Mouse (Mus musculus) ovary, adult 10 weeks (tissue): Measurements from ENCODE around the gene Mtx3. TPM values are rescaled to one million over a fixed set of nuclear protein-coding genes. Genes with fewer than 3 reads are reported as not detected.

Experiments used
- polyA plus RNA-seq: library from polyadenylated mRNA; stranded (reverse); fragments of 350-450 nt; fragmentation: Illumina TruSeq; extraction: RNeasy Lipid Tissue Mini Kit (QIAGEN cat#74804); gene quantifications from one replicate; pipeline ENCODE4 v1.2.3, GENCODE M21; 2014

Gene Mtx3
- 26.3 TPM for polyA plus RNA-seq

GRCm38 (mm10) chr13:92844586-92845221 lies at the start of gene Mtx3:
Gene Mtx3 (plus strand): TSS chr13:92844760.

Other genes with a start within 250 kb of the Mtx3 start
- 112 TPM for gene Serinc5, start 233.7 kb upstream of the Mtx3 start, polyA plus RNA-seq
- gene Thbs4, start 49.9 kb upstream of the Mtx3 start, polyA plus RNA-seq, result 53.1 TPM